Mouse (Mus musculus) embryonic facial prominence, embryonic 14.5 days (tissue): ENCODE measurements around the gene Mrpl4. TPM values are rescaled to one million over a fixed set of nuclear protein-coding genes. Genes with fewer than 3 reads are reported as not detected.
A peak's percentile ranks its signal among the peaks of the same experiment; 100 is the strongest.

Experiments
- ATAC-seq: fragments of 200-750 bp; cut with Nextera tagmentation; 2 replicates; pipeline ENCODE4 v1.8.0; 2017; ENCODE audit warnings: low read depth, moderate number of reproducible peaks, moderate TSS enrichment
- DNase-seq: peaks from one replicate; pipeline ENCODE4 v3.0.0-alpha.2; 2015; ENCODE audit warnings: low spot score
- H3K27ac ChIP-seq: fragments of 300-500 bp; sonication (generic); replicated peaks from 2 replicates; pipeline ENCODE4 v1.5.1; 2014; ENCODE audit warnings: low read depth, mild to moderate bottlenecking, low read length, moderate library complexity
- H3K27me3 ChIP-seq: fragments of 300-500 bp; sonication (generic); replicated peaks from 2 replicates; pipeline ENCODE4 v1.6.1; 2014; ENCODE audit warnings: low read length; ENCODE audit not compliant: control insufficient read depth, insufficient read depth
- H3K36me3 ChIP-seq: fragments of 300-500 bp; sonication (generic); 2 replicates; pipeline ENCODE4 v1.6.1; 2014; ENCODE audit warnings: low read length, mixed read lengths; ENCODE audit not compliant: control insufficient read depth, insufficient read depth
- H3K4me1 ChIP-seq: fragments of 300-500 bp; sonication (generic); 2 replicates; pipeline ENCODE4 v1.6.1; 2014; ENCODE audit warnings: antibody characterized with exemption, low read length; ENCODE audit not compliant: control insufficient read depth, insufficient read depth
- H3K4me2 ChIP-seq: fragments of 300-500 bp; sonication (generic); 2 replicates; pipeline ENCODE4 v1.6.1; 2014; ENCODE audit warnings: low read depth, mild to moderate bottlenecking, low read length, moderate library complexity, mixed read lengths
- H3K4me3 ChIP-seq: fragments of 300-500 bp; sonication (generic); 2 replicates; pipeline ENCODE4 v1.5.1; 2014; ENCODE audit warnings: low read depth, mild to moderate bottlenecking, low read length
- H3K9ac ChIP-seq: fragments of 300-500 bp; sonication (generic); 2 replicates; pipeline ENCODE4 v1.6.1; 2014; ENCODE audit warnings: low read depth, mild to moderate bottlenecking, low read length, moderate library complexity, mixed read lengths
- H3K9me3 ChIP-seq: fragments of 300-500 bp; sonication (generic); 2 replicates; pipeline ENCODE4 v1.6.1; 2016; ENCODE audit warnings: low read length; ENCODE audit not compliant: control insufficient read depth
- WGBS: fragments of 180-500 bp; shearing (Covaris S2); extraction: QIAGEN DNeasy Blood & Tissue Kit; methylation state at CpG from one replicate; pipeline ENCODE4 v1.1.7; 2014; 5-methylcytosine and 5-hydroxymethylcytosine counted together
- polyA plus RNA-seq: library from polyadenylated mRNA; unstranded; fragments of >200 nt; fragmentation: Nextera tagmentation; extraction: Ambion mirVana; gene quantifications from 2 replicates; pipeline ENCODE4 v1.2.1, GENCODE M21; 2014

Mrpl4 gene
- polyA plus RNA-seq, 1 experiment from 2014 or later = 110 TPM

DNA sequence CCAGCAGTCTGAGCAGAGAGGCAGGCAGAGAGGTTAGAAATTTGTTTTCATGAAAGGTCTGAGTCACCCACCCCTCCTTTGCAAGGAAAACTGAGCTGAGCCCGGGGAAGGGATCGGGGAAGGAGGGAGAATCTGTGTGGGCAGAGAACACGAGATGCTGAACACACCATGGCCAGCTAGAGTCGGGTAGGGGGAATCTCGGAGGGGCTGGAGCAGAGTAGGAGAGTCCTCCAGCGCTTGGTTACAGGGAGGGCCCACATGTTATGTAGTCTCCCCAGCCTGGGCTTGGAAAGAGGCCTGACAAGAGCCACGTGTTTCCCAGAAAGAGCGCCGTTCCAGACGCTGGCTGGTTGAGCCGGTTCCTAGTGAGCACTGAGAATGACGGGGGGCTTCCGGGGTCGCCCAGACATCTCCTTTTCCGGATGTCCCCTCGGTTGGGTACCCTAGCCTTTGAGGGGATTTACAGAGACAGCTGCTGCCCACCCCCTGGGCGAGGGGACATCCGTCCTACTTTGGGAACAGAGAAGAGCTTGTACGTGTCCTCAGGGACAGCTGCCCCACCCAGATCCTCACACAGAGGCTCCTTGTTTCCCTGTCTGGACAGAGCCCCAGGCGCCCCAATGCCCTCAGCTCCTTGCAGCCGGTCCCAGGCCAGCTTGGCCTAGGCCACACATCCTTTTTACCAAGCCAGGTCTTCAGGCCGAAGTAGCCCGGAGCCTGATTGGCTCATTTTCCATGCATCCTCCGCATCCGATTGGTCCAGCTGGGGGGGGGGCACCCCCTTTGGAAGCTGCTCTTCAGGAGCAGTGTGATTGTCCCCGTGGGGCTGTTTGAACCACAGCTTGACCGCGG, 30.2 kb upstream of the Mrpl4 start:
- no peaks in the 10 kb centered on the region for H3K27me3 ChIP-seq
- DNase-seq = peak; percentile 92
- peak overlapping the region; percentile 91 for H3K27ac ChIP-seq
- ATAC-seq = peak; percentile 73
- H3K9ac ChIP-seq = peak overlapping the region; percentile 45
- no peaks in the 10 kb centered on the region for H3K9me3 ChIP-seq
- 11% methylated on average over 26 of the region's 28 CpGs for whole genome bisulfite sequencing
- peak overlapping the region; percentile 82 for H3K4me2 ChIP-seq
- H3K4me1 ChIP-seq = peaks cover 32% of the 10 kb centered on the region
- H3K4me3 ChIP-seq = peak overlapping the region; percentile 87
- peaks cover 20% of the 10 kb centered on the region for H3K36me3 ChIP-seq

DNA sequence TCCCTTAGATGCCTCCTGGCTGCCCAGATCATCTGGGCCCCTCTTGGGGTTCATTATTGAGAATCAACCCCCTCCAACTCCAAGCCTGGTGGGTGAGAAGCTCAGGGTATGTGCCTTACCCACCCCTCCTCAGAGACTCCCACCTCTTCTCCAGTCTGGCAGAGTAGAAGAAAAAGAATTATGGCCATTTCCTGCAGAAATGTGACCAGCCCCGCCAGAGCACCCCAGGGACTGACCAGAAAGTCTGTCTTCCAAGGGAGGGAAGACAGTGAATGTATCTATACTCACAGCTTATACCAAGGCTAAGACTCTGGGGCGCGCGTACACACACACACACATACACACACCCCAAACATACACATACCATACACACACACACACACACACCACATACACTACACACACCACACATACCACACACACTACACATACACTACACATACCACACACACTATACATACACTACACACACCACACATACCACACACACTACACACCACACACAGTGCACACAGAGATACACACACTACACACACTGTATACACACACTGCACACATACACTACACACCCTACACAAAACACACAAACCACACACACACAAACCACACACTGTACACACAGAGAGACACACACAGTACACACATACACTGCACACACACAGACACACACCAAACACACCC, 29.4 kb upstream of the Mrpl4 start:
- peak overlapping the region; percentile 82 for H3K4me2 ChIP-seq
- peak overlapping the region; percentile 45 for H3K9ac ChIP-seq
- no peaks in the 10 kb centered on the region for H3K9me3 ChIP-seq
- H3K36me3 ChIP-seq = peaks cover 12% of the 10 kb centered on the region
- no peaks in the 10 kb centered on the region for H3K27me3 ChIP-seq
- H3K4me3 ChIP-seq = peak overlapping the region; percentile 87
- 79% methylated on average over 4 of the region's 4 CpGs for WGBS
- no peak for DNase-seq
- no peak for ATAC-seq
- H3K27ac ChIP-seq = peak overlapping the region; percentile 91
- peaks cover 32% of the 10 kb centered on the region for H3K4me1 ChIP-seq

DNA sequence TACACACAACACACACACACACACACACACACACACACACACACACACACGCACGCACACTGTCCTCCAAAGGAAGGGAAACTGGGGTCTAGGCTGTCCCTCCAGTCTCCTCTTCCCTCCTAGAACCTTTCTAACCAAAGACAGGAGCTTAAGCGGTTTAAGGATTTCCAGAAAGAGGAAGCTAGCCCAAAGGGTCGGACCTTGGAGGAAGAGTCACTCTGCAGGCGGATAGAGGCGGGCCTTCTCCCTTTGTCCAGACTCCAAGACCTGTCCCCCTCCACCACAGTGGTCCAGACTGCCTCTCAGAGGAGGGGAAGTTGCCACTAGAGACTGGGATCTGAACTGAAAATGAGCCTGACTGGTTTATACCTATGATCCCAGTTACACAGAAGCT, 28.9 kb upstream of the Mrpl4 start:
- Histone ChIP-seq H3K4me1 (peaks cover 32% of the 10 kb centered on the region), H3K27me3 (no peaks in the 10 kb centered on the region), H3K4me3 (peak overlapping the region; percentile 87), H3K9me3 (no peaks in the 10 kb centered on the region), H3K36me3 (peaks cover 7% of the 10 kb centered on the region), H3K27ac (peak overlapping the region; percentile 91), H3K9ac (peak overlapping the region; percentile 45), H3K4me2 (peak overlapping the region; percentile 82)
- 40% methylated on average over 6 of the region's 6 CpGs for WGBS
- DNase-seq = no peak
- ATAC-seq = no peak

DNA sequence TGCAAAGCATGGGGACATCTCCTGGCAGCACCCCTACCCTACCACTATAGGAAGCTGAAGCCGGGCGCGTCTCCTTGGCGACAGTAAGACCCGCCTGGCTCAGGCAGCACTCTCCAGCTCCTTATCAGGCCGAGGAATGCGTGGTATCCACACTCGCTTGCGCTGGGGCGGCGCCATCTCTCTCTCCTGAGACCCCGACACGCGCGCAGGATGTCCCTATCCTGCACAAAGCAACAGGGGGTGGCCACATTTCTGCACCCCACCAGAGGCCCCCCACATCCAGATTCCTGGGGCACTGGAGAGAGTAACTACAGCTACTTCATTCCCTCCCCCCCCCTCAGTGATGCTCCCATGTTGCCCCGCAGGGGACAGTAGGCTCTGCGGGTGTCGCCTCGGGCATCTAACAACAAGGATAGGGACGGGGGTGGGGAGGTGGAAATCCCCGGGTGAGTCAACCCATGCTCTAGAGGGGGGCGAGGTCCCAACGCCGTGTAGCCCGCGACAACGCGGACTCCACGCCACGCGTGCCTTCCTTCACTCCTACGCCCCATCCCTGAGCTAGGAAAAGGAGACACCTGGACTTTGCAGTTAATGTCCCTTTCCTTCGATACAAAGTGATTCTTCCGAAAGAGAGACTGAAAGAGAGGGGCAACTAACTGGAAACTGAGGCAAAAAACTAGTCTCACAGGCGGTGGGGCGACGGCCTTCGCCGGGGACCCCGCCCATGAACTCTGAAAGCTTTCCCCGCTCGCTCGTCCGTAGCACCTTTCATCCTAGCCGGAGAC, 26.9 kb upstream of the Mrpl4 start:
- Histone ChIP-seq H3K9ac (peak overlapping the region; percentile 91), H3K9me3 (no peaks in the 10 kb centered on the region), H3K4me2 (peak overlapping the region; percentile 82), H3K36me3 (no peaks in the 10 kb centered on the region; the same call in 1 of the 2 replicates), H3K4me1 (peaks cover 31% of the 10 kb centered on the region), H3K27ac (peak overlapping the region; percentile 98), H3K27me3 (no peaks in the 10 kb centered on the region), H3K4me3 (peak overlapping the region; percentile 87)
- WGBS = 0% methylated on average over 36 of the region's 45 CpGs
- 0 out of 2 replicates have a peak, but pooled peaks have one; percentile 9 for ATAC-seq
- DNase-seq = peak; percentile 83

DNA sequence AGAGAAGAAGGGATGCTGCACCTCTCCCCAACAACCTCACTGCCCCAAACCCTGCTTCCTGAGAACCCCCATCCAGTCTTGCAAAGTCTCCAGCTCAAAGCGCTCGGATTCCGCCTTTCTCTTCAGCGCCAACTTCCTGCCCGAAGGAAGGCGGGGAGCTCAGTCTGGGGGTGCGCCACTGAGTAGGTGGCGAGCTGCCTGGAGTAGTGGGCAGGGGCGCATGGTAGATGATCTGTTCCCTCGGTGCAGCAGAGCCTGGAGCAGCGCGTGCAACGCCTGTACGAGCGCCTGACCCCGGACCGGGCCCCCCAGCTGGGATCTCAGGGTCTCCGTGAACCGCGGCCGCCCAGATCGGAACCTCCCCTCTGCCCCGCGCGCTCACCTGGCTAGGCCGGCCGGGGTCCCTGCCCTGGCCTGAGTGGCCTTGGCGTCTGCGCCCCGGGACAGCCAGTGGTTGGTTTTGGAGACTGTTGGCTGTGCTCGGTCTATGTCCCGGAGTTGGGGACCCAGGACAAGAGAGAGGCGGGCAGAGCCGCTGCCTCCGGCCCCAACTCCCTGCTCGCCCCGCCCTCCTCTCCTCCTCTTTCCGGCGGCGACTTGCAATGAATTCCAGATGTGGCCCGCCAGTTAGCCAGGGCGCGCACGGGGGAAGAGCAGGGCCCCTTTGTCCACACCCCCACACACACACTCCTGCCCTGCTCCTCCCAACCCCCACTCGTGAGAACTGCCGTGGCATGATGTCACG, 26.1 kb upstream of the Mrpl4 start, which contains the start of gene S1pr2:
Gene S1pr2 (minus strand): TSS at position 566 of the 745 bp plus-strand sequence.
- Histone ChIP-seq H3K4me3 (peak within 1 kb of the TSS; percentile 87), H3K27me3 (no peaks in the 10 kb centered on the region), H3K9ac (peak within 1 kb of the TSS; percentile 91), H3K9me3 (no peaks in the 10 kb centered on the region), H3K36me3 (no peaks in the 10 kb centered on the region), H3K27ac (peak within 1 kb of the TSS; percentile 98), H3K4me2 (peak within 1 kb of the TSS; percentile 82), H3K4me1 (peaks cover 23% of the 10 kb centered on the region)
- DNase-seq = peak; percentile 96
- ATAC-seq = peak; percentile 72
- 0% methylated on average over 30 of the region's 47 CpGs for WGBS

DNA sequence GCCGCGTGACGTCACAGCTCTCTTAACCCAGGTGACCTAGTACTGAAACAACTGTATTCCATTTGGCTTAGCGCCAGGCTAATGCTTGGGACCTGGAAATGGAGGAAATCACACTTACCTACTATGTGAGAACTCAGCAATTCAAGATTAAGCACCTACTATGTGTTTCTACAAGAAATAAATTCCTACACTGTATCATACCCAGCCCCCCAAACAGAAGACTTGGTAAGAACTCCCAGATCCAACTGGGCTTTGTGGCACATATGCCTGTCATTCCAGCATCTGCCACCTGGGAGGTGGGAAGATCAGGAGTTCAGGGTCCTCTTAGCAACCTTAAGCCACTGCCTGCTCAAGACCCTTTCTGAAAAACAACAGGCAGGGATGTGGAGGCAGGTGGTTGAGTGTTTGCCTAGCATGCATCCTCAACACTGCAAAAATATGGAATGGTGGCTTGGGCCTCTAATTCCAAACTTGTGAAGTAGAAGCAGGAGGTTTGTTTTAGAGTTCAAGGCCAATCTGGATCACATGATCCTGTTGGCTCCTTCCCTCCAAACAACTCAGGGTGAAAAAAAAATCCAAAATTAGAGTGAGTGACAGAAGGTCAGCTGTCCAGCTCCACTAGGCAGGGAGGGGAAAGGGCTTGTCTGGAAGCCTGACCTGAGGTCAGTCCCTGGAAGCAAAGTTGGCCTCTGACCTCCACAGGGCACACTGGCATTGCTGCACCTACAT, 25.4 kb upstream of the Mrpl4 start:
- Histone ChIP-seq H3K9me3 (no peaks in the 10 kb centered on the region), H3K4me3 (peak overlapping the region; percentile 87), H3K27ac (peak overlapping the region; percentile 98), H3K4me1 (peaks cover 22% of the 10 kb centered on the region), H3K36me3 (no peaks in the 10 kb centered on the region), H3K4me2 (peak overlapping the region; percentile 82), H3K9ac (no peak overlapping the region; the same call in 1 of the 2 replicates), H3K27me3 (no peaks in the 10 kb centered on the region)
- ATAC-seq = no peak
- 3% methylated on average over 4 of the region's 4 CpGs for WGBS
- no peak for DNase-seq

DNA sequence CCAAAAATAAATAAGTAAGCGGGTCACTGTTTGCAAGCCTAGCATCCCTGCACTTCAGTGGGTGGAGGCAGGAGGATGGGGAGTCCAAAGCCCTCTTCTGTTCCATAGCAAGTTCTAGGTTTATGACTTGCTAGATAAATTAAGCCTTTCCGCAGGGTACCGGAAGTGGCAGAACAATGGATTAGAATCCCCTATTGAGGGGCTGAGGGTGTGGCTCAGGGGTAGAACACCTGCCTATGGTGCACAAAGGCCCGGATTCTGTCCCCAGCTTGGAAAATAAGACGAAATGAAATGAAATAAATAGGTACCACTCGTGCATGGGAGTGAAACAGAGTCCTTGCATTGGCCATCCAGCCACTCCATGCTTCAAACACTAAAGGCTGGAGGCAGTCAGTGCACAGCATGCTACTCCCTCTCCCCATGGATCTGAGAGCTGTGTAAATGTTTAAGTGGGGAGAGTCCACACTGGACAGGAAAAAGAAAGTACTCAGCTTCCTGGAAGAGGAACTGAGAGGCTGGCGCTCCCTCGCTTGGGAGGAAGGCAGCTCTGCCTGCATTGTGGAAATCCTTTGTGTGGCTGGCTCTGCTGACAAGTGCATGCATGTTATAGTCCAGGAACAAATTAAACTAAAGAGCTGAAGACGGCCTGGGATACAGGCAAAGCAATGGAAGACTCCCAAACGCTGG, 24.0 kb upstream of the Mrpl4 start:
- no peaks in the 10 kb centered on the region for H3K27me3 ChIP-seq
- H3K4me1 ChIP-seq = peaks cover 21% of the 10 kb centered on the region
- no peak overlapping the region for H3K4me3 ChIP-seq
- H3K36me3 ChIP-seq = no peaks in the 10 kb centered on the region
- 61% methylated on average over 10 of the region's 10 CpGs for whole genome bisulfite sequencing
- no peak overlapping the region for H3K4me2 ChIP-seq
- peak; percentile 30 for DNase-seq
- H3K27ac ChIP-seq = peak overlapping the region; percentile 54
- no peaks in the 10 kb centered on the region for H3K9me3 ChIP-seq
- H3K9ac ChIP-seq = no peak overlapping the region
- ATAC-seq = no peak
